Mouse (Mus musculus) testis, adult 10 weeks (tissue): ENCODE measurements around the gene Ppp2r1b. TPM values are rescaled to one million over a fixed set of nuclear protein-coding genes. Genes with fewer than 3 reads are reported as not detected.

Experiments used
- polyA plus RNA-seq: library from polyadenylated mRNA; stranded (reverse); fragments of 350-450 nt; fragmentation: Illumina TruSeq; extraction: RNeasy Lipid Tissue Mini Kit (QIAGEN cat#74804); gene quantifications from one replicate; pipeline ENCODE4 v1.2.3, GENCODE M21; 2014; ENCODE audit warnings: low read depth, low replicate concordance

The Ppp2r1b gene
- polyA plus RNA-seq = 126 TPM

DNA sequence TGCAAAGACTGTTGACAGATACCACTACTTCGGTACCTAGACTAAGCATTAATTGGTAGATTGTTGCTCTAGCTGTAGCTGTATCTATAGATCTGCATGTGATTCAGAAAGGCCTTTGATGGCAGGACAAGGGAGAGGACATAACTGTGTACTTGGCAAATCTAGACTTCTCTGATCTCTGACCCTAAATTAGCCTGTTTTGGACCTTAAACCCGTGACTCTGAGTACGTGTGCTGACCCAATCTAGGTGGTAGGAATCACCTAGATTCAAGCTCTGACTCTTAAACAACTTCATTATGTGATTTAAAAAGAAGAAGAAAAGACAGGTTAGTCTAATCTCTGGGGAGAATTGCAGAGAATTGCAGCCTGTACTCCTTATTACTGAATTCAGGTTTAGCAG is at the start of gene Ppp2r1b:
Gene Ppp2r1b, plus strand, starts transcription at position 221 of the 400 bp plus-strand sequence.

Other genes with a start within 250 kb of the Ppp2r1b start
- 60.8 TPM for gene Sdhd, start 241.5 kb upstream of the Ppp2r1b start, polyA plus RNA-seq
- gene Timm8b, start 241.4 kb upstream of the Ppp2r1b start, polyA plus RNA-seq = 229 TPM
- 122 TPM for gene Pih1d2, start 228.0 kb upstream of the Ppp2r1b start, polyA plus RNA-seq
- gene Nkapd1, start 227.8 kb upstream of the Ppp2r1b start, polyA plus RNA-seq = 58.4 TPM
- 146 TPM for gene Dlat, start 185.5 kb upstream of the Ppp2r1b start, polyA plus RNA-seq
- gene Dixdc1, start 105.8 kb upstream of the Ppp2r1b start, polyA plus RNA-seq = 26.9 TPM
- 2.8 TPM for gene 2310030G06Rik, start 98.8 kb upstream of the Ppp2r1b start, polyA plus RNA-seq
- 0.59 TPM for gene Cryab, start 94.0 kb upstream of the Ppp2r1b start, polyA plus RNA-seq
- not detected for gene Hspb2, start 92.9 kb upstream of the Ppp2r1b start, polyA plus RNA-seq
- gene Fdxacb1, start 77.1 kb upstream of the Ppp2r1b start, polyA plus RNA-seq = 6.0 TPM
- 18.6 TPM for gene Alg9, start 70.3 kb upstream of the Ppp2r1b start, polyA plus RNA-seq
- 1,021 TPM for gene 1110032A03Rik, start 69.8 kb upstream of the Ppp2r1b start, polyA plus RNA-seq
- gene Sik2, start 163.8 kb downstream of the Ppp2r1b start, polyA plus RNA-seq = 28.5 TPM
- 50.0 TPM for gene Btg4, start 215.6 kb downstream of the Ppp2r1b start, polyA plus RNA-seq
- gene Layn, start 231.8 kb downstream of the Ppp2r1b start, polyA plus RNA-seq = 0.94 TPM